Mouse (Mus musculus) stomach, adult 2 months (tissue): ENCODE results near the gene Usp33. TPM values are rescaled to one million over a fixed set of nuclear protein-coding genes. Genes with fewer than 3 reads are reported as not detected.

Experiments used
- polyA plus RNA-seq: library from polyadenylated mRNA; depleted of rRNA; stranded (reverse); fragments of >200 nt; gene quantifications from 2 replicates; pipeline ENCODE4 v1.2.3, GENCODE M21; 2012; rRNA removed

Gene Usp33
- polyA plus RNA-seq, result 0.90 and 2.5 TPM in 2 replicates

GRCm38 (mm10) chr3:152345732-152346632 is at the start of gene Usp33:
TSS of gene Usp33 (plus strand) at chr3:152346478.

GRCm38 (mm10) chr3:152339862-152340557 is 6.3 kb upstream of the Usp33 start, which contains the start of gene Miga1:
TSS of gene Miga1 (minus strand) at chr3:152340407.

GRCm38 (mm10) chr3:152395350-152396277 is 49.3 kb downstream of the Usp33 start, which contains the start of gene Zzz3:
TSS of gene Zzz3 (plus strand) at chr3:152395473.

Other genes with a start within 250 kb of the Usp33 start
- 18.6 and 22.8 TPM in 2 replicates for gene Gipc2, start 180.2 kb upstream of the Usp33 start, polyA plus RNA-seq
- gene Dnajb4, start 136.2 kb upstream of the Usp33 start, polyA plus RNA-seq, result 0.85 and 1.2 TPM in 2 replicates
- 16.6 and 18.2 TPM in 2 replicates for gene Fubp1, start 136.1 kb upstream of the Usp33 start, polyA plus RNA-seq
- 0.04 and 0.10 TPM in 2 replicates for gene Nexn, start 80.1 kb upstream of the Usp33 start, polyA plus RNA-seq
- gene Miga1, start 6.1 kb upstream of the Usp33 start, polyA plus RNA-seq, result 0.94 and 1.5 TPM in 2 replicates
- gene Zzz3, start 49.0 kb downstream of the Usp33 start, polyA plus RNA-seq, result 5.1 and 5.5 TPM in 2 replicates